Mouse (Mus musculus) CD4-positive, CD25-positive, alpha-beta regulatory T cell, adult 4 months (primary cell): ENCODE measurements around the gene Olfr71. TPM values are rescaled to one million over a fixed set of nuclear protein-coding genes. Genes with fewer than 3 reads are reported as not detected.
A peak's percentile ranks its signal among the peaks of the same experiment; 100 is the strongest.

Experiments used
- ATAC-seq: one replicate; pipeline ENCODE4 v1.8.0; 2017
- polyA plus RNA-seq, 2 experiments: library from polyadenylated mRNA; unstranded; fragments of 100-300 nt; shearing (Covaris generic); gene quantifications; one replicate each; pipeline ENCODE4 v1.2.1; 2017

The Olfr71 gene
- polyA plus RNA-seq, 2 experiments from 2014 or later, result not detected

- ATAC-seq, result peak; percentile 51
Measured at GRCm38 (mm10) chr4:43711821-43712220, 1.8 kb upstream of the Olfr71 start.

- ATAC-seq, result no peak
Measured at GRCm38 (mm10) chr4:43705991-43706390, 4.1 kb downstream of the Olfr71 start.

- no peak for ATAC-seq
Measured at GRCm38 (mm10) chr4:43703851-43704250, 6.2 kb downstream of the Olfr71 start.

DNA sequence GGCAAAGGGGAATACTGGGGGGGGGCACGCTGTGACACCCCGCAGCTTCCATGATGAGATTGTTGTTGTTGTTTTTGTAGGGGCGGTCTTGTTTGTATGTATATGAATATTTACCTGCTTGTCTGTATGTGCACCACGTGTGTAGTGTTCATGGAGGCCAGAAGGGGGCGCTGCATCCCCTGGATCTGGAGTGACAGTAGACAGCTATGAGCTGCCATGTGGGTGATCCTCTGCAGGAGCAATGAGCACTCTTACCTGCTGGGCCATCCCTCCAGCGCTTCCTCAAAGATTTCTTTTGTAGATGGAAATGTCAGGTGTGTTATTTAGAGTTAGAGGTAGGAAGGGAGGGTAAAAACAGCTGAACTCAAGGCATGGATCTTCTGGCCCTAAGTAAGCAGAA, 6.6 kb downstream of the Olfr71 start:
- ATAC-seq, result no peak

- ATAC-seq, result no peak
Measured at GRCm38 (mm10) chr4:43700707-43701106, 9.3 kb downstream of the Olfr71 start, which contains the start of gene Olfr70. Gene Olfr70, minus strand, starts transcription at chr4:43700807.

- ATAC-seq, result no peak
Measured at GRCm38 (mm10) chr4:43696561-43696960, 13.5 kb downstream of the Olfr71 start.

- ATAC-seq, result no peak
Measured at GRCm38 (mm10) chr4:43695249-43695671, 14.8 kb downstream of the Olfr71 start.

- no peak for ATAC-seq
Measured at GRCm38 (mm10) chr4:43694439-43695248, 15.4 kb downstream of the Olfr71 start.

GRCm38 (mm10) chr4:43693806-43694241, 16.2 kb downstream of the Olfr71 start:
- no peak for ATAC-seq

DNA sequence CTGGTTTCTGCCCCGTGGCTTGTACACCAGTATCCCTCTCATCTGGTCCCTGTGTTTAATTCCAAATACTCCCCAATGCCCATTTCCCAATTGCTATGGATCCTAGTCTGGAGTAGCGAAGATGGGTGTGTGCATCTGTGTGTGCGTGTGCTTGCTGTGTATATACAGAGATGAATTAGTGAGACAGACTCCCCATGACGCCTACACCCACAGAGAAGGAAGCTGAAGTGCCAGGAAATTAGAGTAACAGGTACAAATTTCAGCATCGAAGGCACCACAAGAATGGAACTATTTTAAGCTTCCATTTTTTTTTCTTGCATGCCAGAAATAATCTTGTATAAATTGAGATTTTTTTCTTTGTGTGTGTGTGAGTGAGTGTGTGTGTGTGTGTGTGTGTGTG, 19.0 kb downstream of the Olfr71 start:
- ATAC-seq, result no peak

GRCm38 (mm10) chr4:43690021-43690420, 20.0 kb downstream of the Olfr71 start:
- ATAC-seq, result no peak

DNA sequence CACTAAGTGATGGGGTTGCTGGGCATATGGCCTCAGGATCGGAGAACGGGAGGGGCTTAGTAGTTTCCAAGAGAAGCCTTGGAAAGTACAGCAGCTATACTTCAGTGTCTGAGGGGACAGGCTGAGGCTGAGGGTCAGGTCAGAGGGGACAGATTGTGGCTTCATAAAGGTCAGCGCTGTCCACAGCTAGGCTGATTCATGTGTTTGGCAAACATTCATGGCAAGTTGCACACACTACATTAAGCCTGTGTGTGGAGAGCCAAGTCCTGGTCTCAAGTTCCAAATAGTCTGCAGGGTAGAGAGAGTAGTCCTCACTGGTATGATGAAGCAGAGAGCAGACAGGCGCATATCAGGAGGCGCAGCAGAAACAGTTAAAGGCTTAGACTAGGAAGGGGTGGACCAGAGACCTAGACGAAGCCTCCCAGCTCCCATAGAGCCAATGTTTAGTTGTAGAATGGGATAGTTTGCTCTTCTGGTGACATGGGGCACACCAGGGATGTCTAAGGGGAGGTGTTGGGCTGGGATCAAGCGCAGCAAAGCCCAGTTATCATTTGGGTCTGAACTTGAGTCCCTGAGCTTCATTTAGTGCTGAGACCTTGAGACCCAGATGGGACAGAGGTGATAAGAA, 30.5 kb downstream of the Olfr71 start:
- no peak for ATAC-seq

DNA sequence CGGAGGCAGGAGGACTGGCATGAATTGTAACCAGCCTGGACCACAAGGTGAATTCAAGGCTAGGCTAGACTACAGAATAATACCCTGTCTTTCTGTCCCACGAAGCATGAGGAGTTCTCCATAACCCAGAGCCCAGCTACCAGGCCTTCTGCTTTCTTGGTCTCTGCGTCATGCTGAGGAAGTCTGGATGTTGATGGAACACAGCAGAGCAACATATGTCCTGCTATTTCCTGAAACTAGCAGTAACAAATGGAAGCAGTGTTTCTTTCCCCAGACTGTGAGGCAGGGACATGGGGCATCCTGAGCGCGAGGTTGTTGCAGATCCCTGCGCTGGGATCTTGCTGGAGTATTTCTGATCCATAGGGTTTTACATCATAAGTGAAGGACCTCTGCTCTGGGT, 31.5 kb downstream of the Olfr71 start:
- no peak for ATAC-seq

DNA sequence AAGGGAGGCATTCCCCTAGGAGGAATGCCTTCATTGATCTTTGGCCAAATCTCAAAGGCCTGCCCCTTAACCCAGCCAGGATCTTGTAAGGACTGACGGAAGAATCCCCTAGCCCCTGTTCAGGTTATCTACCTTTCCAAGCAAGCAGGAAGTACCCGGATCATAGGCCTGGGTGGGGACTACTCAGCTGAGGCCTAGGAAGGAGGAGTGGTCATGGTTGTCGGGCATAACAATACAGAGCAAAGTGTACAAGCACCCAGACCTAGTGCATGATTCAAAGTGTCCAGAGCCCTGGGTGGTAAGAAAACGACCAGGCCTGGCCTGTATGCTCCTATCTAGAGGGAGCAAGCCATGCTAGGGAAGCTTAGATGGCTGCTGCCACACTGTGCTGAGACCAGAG, 34.4 kb downstream of the Olfr71 start:
- ATAC-seq, result no peak

GRCm38 (mm10) chr4:43674974-43675373, 35.1 kb downstream of the Olfr71 start:
- no peak for ATAC-seq

DNA sequence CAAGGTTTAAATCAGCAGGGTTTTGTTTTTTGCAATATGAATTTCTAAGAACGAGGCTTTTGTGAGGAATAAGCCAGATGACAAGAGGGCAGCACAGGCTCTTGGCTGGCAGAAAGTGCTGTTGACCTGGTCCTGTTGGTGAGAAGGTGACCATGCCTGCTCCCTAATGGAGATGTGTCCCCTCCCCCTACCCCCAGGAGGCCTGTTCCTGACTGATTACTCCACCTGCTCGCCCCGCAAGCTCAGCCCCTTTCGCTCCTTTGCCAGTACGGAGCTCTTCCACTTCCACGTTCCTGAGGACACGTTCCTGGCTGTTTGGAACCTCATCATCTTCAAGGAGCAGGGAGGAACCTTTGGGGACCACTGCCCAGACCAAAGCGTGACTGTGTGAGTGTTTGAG, 36.4 kb downstream of the Olfr71 start:
- ATAC-seq, result no peak

- no peak for ATAC-seq
Measured at GRCm38 (mm10) chr4:43672070-43672469, 38.0 kb downstream of the Olfr71 start.

DNA sequence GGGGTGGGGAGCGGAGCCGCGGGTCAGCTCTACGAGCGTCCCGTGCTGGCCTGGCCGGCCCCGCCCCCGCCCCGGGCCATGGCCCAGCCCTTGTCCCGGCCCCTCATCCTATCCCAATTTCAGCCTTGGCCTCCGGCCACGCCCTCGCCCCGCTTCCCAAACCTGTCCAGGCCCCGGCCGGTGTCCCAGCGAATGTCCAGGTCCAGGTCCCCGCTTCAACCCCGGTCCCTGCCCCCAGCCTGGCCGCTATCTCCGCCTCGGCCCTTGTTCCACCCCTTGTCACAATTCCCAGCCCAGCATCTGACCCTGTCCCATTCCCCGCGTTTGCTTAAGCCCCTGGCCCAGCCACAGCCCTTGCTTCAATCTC, 40.6 kb downstream of the Olfr71 start:
- no peak for ATAC-seq

- ATAC-seq, result peak; percentile 99
Measured at GRCm38 (mm10) chr4:43668782-43669427, 41.1 kb downstream of the Olfr71 start, which contains the start of the genes Tmem8b and Fam221b. Gene Tmem8b, plus strand, starts transcription at chr4:43668971. Gene Fam221b, minus strand, starts transcription at chr4:43669145.

DNA sequence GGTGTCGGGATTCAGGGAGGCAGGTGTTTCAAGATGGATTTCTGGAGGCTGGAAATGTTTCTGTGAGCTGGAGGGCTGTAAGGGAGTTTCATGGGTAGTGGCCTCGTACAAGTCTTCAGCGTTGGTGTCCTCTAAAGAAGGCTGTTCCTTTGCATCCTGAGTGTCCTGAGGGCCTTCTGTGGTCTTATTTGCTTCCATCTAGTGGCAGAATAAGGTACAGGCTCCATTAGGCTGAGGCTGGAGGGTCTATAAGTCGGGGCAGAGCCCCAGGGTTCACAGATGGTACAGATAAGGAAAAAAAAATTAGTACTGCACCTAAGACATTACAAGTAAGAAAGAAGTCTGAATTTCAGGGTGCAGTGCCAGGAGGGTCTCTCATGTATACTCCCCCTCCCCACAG, 43.6 kb downstream of the Olfr71 start:
- ATAC-seq, result no peak

DNA sequence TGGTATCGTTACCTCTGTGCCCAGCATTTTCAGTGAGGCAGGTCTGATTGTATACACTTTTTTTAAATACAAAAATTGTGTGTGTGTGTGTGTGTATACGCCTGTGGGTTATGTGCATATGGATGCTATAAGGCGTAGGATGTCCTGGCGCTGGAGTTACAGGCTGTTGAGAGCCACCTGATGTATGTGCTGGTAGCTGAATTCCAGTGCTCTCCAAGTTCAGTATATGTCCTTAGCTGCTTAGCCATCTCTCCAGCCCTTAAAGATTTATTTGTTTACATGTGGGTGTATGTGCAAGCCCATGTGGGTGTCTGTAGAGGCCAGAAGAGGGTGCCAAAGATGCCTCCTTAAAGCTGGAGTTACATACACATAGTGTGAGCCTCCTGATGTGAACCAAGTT, 52.9 kb downstream of the Olfr71 start:
- no peak for ATAC-seq

- peak; percentile 96 for ATAC-seq
Measured at GRCm38 (mm10) chr4:43656339-43657109, 53.5 kb downstream of the Olfr71 start, which contains the start of gene Hint2. Gene Hint2, minus strand, starts transcription at chr4:43656466.
